Mouse (Mus musculus): ENCODE results near the gene Snx25. TPM values are rescaled to one million over a fixed set of nuclear protein-coding genes. Genes with fewer than 3 reads are reported as not detected.

Snx25 gene
- polyA plus RNA-seq (2015; fragmentation: Nextera tagmentation; extraction: Ambion mirVana) = 3.1 and 4.3 TPM in 2 replicates

GRCm38 (mm10) chr8:46152064-46153031 lies at the start of gene Snx25:
Gene Snx25, minus strand, starts transcription at chr8:46152159.
- Histone ChIP-seq H3K36me3 (ENCODE audit: control insufficient read depth, insufficient read depth, low read length) (no peaks in the 10 kb centered on the region), H3K27me3 (ENCODE audit: control insufficient read depth, insufficient read depth, low read length) (no peaks in the 10 kb centered on the region), H3K4me2 (replicated peaks; ENCODE audit: low read depth) (peak within 1 kb of the TSS; percentile 97), H3K27ac (replicated peaks) (peak within 1 kb of the TSS; percentile 65), H3K9me3 (ENCODE audit: control insufficient read depth, low read length) (no peaks in the 10 kb centered on the region), H3K4me1 (replicated peaks; ENCODE audit: control insufficient read depth, insufficient read depth) (no peaks in the 10 kb centered on the region), H3K9ac (ENCODE audit: low read length) (peak within 1 kb of the TSS; percentile 82), H3K4me3 (ENCODE audit: low read depth, low read length) (peak within 1 kb of the TSS; percentile 72)
- 5% methylated on average over 45 of the region's 103 CpGs for WGBS
- ATAC-seq (ENCODE audit: low FRiP score, low TSS enrichment) = peak; percentile 85
- TF ChIP-seq CTCF (IDR thresholded peaks at IDR 0.05; ENCODE audit: low read depth) (no peak), EP300 (optimal IDR thresholded peaks at IDR 0.05) (no peak)
- peak; percentile 85 for DNase-seq (ENCODE audit: low spot score)

GRCm38 (mm10) chr8:46197673-46198072 lies 45.7 kb upstream of the Snx25 start:
- 81% methylated on average over 5 of the region's 5 CpGs for WGBS
- H3K4me2 ChIP-seq (replicated peaks; ENCODE audit: low read depth) = no peak overlapping the region
- no peaks in the 10 kb centered on the region; the same call in 1 of the 2 replicates for H3K36me3 ChIP-seq (ENCODE audit: control insufficient read depth, insufficient read depth, low read length)
- DNase-seq (ENCODE audit: low spot score) (no peak), ATAC-seq (ENCODE audit: low FRiP score, low TSS enrichment) (no peak)
- no peak for TF ChIP-seq EP300 (optimal IDR thresholded peaks at IDR 0.05)
- TF ChIP-seq CTCF (IDR thresholded peaks at IDR 0.05; ENCODE audit: low read depth) = no peak
- no peak overlapping the region for H3K4me3 ChIP-seq (ENCODE audit: low read depth, low read length)
- no peak overlapping the region for H3K27ac ChIP-seq (replicated peaks)
- no peaks in the 10 kb centered on the region for H3K27me3 ChIP-seq (ENCODE audit: control insufficient read depth, insufficient read depth, low read length)
- H3K9ac ChIP-seq (ENCODE audit: low read length) = no peak overlapping the region
- no peaks in the 10 kb centered on the region for H3K4me1 ChIP-seq (replicated peaks; ENCODE audit: control insufficient read depth, insufficient read depth)
- H3K9me3 ChIP-seq (ENCODE audit: control insufficient read depth, low read length) = no peaks in the 10 kb centered on the region

GRCm38 (mm10) chr8:46196877-46197276 lies 44.9 kb upstream of the Snx25 start:
- WGBS = 94% methylated on average over 3 of the region's 3 CpGs
- H3K4me3 ChIP-seq (ENCODE audit: low read depth, low read length) = no peak overlapping the region
- no peaks in the 10 kb centered on the region; the same call in 1 of the 2 replicates for H3K36me3 ChIP-seq (ENCODE audit: control insufficient read depth, insufficient read depth, low read length)
- no peak for TF ChIP-seq CTCF (IDR thresholded peaks at IDR 0.05; ENCODE audit: low read depth)
- TF ChIP-seq EP300 (optimal IDR thresholded peaks at IDR 0.05) = no peak
- no peaks in the 10 kb centered on the region for H3K9me3 ChIP-seq (ENCODE audit: control insufficient read depth, low read length)
- no peak for ATAC-seq (ENCODE audit: low FRiP score, low TSS enrichment)
- H3K27me3 ChIP-seq (ENCODE audit: control insufficient read depth, insufficient read depth, low read length) = no peaks in the 10 kb centered on the region
- no peaks in the 10 kb centered on the region for H3K4me1 ChIP-seq (replicated peaks; ENCODE audit: control insufficient read depth, insufficient read depth)
- no peak for DNase-seq (ENCODE audit: low spot score)
- H3K4me2 ChIP-seq (replicated peaks; ENCODE audit: low read depth) = no peak overlapping the region
- H3K9ac ChIP-seq (ENCODE audit: low read length) = no peak overlapping the region
- no peak overlapping the region for H3K27ac ChIP-seq (replicated peaks)

- no peak for ATAC-seq (ENCODE audit: low FRiP score, low TSS enrichment)
These were observed 41.1 kb upstream of the Snx25 start for GRCm38 (mm10) chr8:46193100-46193499.

GRCm38 (mm10) chr8:46185361-46185760 lies 33.4 kb upstream of the Snx25 start:
- no peak for ATAC-seq (ENCODE audit: low FRiP score, low TSS enrichment)
- Histone ChIP-seq H3K9ac (ENCODE audit: low read length) (no peak overlapping the region), H3K36me3 (ENCODE audit: control insufficient read depth, insufficient read depth, low read length) (no peaks in the 10 kb centered on the region), H3K27ac (replicated peaks) (no peak overlapping the region), H3K27me3 (ENCODE audit: control insufficient read depth, insufficient read depth, low read length) (no peaks in the 10 kb centered on the region), H3K9me3 (ENCODE audit: control insufficient read depth, low read length) (no peaks in the 10 kb centered on the region), H3K4me1 (replicated peaks; ENCODE audit: control insufficient read depth, insufficient read depth) (no peaks in the 10 kb centered on the region), H3K4me2 (replicated peaks; ENCODE audit: low read depth) (no peak overlapping the region), H3K4me3 (ENCODE audit: low read depth, low read length) (no peak overlapping the region)
- TF ChIP-seq EP300 (optimal IDR thresholded peaks at IDR 0.05) = no peak
- peak; percentile 90 for TF ChIP-seq CTCF (IDR thresholded peaks at IDR 0.05; ENCODE audit: low read depth)
- 9% methylated on average over 2 of the region's 2 CpGs for WGBS
- peak; percentile 69 for DNase-seq (ENCODE audit: low spot score)

More at GRCm38 (mm10) chr8:46193100-46193499, 41.1 kb upstream of the Snx25 start:
- TF ChIP-seq CTCF (IDR thresholded peaks at IDR 0.05; ENCODE audit: low read depth) = no peak
- no peak for TF ChIP-seq EP300 (optimal IDR thresholded peaks at IDR 0.05)
- Histone ChIP-seq H3K9me3 (ENCODE audit: control insufficient read depth, low read length) (no peaks in the 10 kb centered on the region), H3K27ac (replicated peaks) (no peak overlapping the region), H3K27me3 (ENCODE audit: control insufficient read depth, insufficient read depth, low read length) (no peaks in the 10 kb centered on the region), H3K4me1 (replicated peaks; ENCODE audit: control insufficient read depth, insufficient read depth) (no peaks in the 10 kb centered on the region), H3K36me3 (ENCODE audit: control insufficient read depth, insufficient read depth, low read length) (no peaks in the 10 kb centered on the region; the same call in 1 of the 2 replicates), H3K4me3 (ENCODE audit: low read depth, low read length) (no peak overlapping the region), H3K9ac (ENCODE audit: low read length) (no peak overlapping the region), H3K4me2 (replicated peaks; ENCODE audit: low read depth) (no peak overlapping the region)
- DNase-seq (ENCODE audit: low spot score) = no peak
- WGBS = 84% methylated on average over 8 of the region's 8 CpGs

GRCm38 (mm10) chr8:46180136-46180535 lies 28.2 kb upstream of the Snx25 start:
- no peak overlapping the region for H3K4me2 ChIP-seq (replicated peaks; ENCODE audit: low read depth)
- WGBS = 87% methylated on average over 7 of the region's 7 CpGs
- H3K36me3 ChIP-seq (ENCODE audit: control insufficient read depth, insufficient read depth, low read length) = no peaks in the 10 kb centered on the region
- ATAC-seq (ENCODE audit: low FRiP score, low TSS enrichment) (no peak), DNase-seq (ENCODE audit: low spot score) (no peak)
- H3K4me1 ChIP-seq (replicated peaks; ENCODE audit: control insufficient read depth, insufficient read depth) = no peaks in the 10 kb centered on the region
- no peak overlapping the region for H3K27ac ChIP-seq (replicated peaks)
- no peaks in the 10 kb centered on the region for H3K9me3 ChIP-seq (ENCODE audit: control insufficient read depth, low read length)
- no peak overlapping the region for H3K4me3 ChIP-seq (ENCODE audit: low read depth, low read length)
- TF ChIP-seq EP300 (optimal IDR thresholded peaks at IDR 0.05) (no peak), CTCF (IDR thresholded peaks at IDR 0.05; ENCODE audit: low read depth) (no peak)
- no peak overlapping the region for H3K9ac ChIP-seq (ENCODE audit: low read length)
- no peaks in the 10 kb centered on the region for H3K27me3 ChIP-seq (ENCODE audit: control insufficient read depth, insufficient read depth, low read length)
